Mouse (Mus musculus) monocyte, adult 2 months (primary cell): ENCODE measurements at regions not wholly inside any gene's neighbourhood (a gene's known extent, or its start where the extent isn't known, plus 50 kb on each side); places are given as distances from the start of the nearest gene placed in this dataset.

ENCODE experiments used
- DNase-seq, 2 experiments: peaks; one replicate each; pipeline ENCODE4 v3.0.0; 2022; ENCODE audit warnings: low spot score in 2 of 2, low read depth in 1 of 2

- no peak for DNase-seq
Measured at GRCm38 (mm10) chr2:28287210-28287860, 94.5 kb downstream of the Olfm1 start.

DNA sequence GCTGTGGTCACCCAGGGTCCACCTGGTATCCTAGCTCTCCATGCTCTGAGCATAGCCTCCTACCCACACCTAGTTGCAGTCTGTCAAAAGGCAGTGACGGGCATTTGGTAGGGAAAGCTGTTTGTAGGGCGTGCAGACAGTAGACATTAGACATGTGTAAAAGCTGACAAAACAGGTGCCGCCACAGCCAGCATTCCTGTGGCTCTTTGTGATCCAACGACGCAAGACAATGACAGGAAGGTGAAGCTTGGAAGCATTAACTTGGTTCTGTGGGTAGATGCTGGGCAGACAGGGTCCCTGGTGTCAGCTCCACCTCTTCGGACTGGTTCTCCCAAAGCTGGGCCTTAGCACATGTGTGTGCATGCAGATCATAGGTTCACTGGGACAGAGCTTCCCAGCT, 96.5 kb downstream of the Olfm1 start:
- no peak for DNase-seq

DNA sequence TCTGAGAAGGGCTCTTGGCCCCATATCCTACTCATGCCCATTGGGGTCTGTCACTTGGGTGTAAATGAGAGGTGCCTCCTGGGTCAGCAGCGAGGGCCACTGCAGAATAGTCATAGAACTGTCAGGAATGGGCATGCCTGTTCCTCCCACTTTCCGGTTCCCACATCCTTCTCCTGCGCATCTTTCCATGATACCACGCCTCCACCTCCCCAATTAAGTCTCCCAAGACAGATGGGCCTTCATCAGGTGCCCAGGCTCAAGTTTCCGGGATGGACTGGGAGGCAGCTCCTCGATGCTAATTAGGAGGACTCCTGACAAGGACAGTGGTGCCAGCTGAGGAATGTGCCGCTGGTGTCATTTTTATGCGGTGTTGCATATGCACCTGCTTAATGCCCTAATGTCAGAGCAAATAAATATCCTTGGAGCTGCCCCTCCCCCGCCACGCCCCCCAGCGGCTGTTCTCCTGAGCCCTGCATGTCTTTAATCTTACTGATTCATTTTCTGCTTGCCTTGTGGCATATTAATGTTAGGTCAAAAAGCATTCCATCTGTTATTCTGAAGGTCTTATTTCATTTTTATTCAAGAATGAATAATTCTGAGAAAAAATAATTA, 97.2 kb downstream of the Olfm1 start:
- no peak for DNase-seq

- DNase-seq = no peak
Measured at GRCm38 (mm10) chr2:28294509-28294908, 101.7 kb downstream of the Olfm1 start.

DNA sequence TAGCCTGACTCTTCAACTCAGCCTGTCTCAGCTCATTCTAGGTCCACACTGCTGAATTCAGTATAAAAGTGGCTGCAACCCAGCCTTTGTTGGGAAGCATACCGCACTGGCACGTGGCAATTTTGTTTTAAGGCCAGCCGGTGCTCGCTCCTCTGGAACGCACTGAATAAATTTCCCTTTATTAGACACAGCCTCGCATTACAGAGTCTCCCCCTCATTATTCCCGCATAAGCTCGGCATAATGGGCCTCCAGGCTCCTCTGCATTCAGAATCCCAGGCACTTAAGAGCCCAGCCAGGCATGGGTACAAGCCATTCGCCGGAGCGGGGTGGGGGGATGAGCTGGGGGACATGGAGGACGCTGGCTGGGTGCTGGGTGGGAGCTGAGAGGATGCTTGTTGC, 103.4 kb downstream of the Olfm1 start:
- DNase-seq = no peak

GRCm38 (mm10) chr2:28298738-28299137, 105.9 kb downstream of the Olfm1 start:
- no peak for DNase-seq

- DNase-seq = no peak
Measured at GRCm38 (mm10) chr2:28299346-28299745, 106.6 kb downstream of the Olfm1 start.

DNA sequence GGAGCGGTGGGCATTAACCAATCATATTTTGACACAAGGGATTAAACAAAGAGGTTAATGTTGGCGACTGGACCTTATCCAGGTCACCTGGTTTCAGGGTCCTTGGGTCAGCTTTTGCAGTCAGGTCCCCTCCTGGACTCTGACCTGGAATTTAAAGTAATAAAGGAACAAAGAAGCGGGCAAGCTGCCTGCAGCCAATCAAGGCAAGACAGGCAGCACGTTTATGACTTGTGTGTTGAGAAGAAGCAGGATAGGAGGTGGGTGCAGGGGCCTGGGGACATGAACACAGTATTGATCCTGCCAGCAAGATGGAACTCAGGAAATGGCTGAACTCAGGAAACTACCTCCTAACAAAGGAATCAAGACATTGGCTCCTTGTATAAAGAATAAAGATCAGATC, 108.5 kb downstream of the Olfm1 start:
- DNase-seq = no peak

DNA sequence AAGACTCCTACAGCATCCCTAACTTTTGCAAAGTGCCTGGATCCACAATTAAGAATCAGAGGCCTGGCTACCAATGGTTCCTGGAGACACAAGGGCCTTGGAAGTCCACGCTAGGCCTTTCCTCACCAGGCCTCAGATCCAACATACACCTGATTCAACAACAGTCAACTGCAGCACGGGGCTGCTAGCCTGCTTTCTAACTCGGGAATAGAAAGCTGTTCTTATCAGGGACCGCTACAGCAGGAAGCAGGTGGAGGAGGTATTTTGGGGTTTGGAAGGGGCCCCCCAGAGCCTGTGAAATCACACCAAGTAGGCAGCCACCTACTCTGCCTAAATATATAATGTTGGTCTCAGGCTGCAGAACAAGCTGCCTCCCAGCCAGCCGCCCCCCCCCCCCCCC, 111.1 kb downstream of the Olfm1 start:
- no peak for DNase-seq

GRCm38 (mm10) chr2:28304712-28305111, 111.9 kb downstream of the Olfm1 start:
- peak; percentile 10 to 24 for DNase-seq

DNA sequence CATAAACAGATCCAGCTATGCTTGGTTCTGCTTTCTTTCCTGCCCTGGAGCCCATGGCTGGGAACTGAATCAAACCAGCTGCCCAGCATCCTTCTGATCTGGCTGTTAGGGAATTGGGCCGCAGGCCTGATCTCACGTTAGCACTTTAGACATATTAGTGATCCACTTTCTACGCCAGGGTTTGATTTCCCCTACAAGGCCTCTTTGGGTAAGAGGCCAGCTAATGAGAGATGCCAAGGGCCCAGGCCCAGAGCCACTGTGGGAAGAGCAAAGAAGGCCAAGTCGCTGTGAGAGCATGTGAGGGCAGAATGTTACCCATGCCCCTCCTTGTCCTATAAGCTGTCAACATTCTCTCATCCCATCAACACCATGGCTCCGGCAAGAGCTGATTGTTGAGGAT, 116.3 kb downstream of the Olfm1 start:
- no peak for DNase-seq

DNA sequence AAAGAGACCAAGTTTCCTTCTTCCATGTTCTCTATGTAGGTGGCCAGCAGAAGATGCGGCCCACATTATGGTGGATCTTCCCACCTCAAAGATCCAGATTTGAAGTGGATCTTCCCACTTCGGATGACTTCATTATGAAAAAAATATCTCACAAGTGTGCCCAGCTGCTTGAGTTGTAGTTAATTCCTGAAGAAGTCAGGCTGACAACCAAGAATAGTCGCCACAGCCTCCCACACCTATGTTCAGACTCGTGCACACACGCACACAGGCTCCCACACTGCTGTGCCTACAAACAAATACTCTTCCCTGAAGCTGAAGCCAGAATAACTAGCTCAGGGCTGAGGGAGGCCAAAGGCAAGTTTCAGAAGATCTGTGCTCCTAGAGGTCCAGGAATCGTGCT, 119.4 kb downstream of the Olfm1 start:
- no peak for DNase-seq

DNA sequence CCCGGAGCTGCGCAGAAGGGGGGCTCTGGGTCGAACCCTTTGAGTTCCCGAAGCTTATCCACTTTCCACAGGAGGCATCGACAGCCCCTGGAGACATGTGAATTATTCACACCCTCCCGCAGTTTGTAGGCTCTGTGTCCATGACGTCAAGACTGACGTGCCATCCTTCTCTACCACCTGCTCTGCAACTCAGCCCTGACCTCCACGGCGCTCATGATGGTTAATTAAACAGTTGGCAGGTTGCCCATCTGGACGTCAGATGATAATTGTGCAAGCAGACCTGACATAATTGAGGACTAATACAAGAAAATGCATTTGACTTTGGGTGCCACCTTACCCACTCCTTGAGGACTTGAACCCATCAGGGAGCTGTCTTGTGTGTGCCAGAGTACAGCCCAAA, 121.1 kb upstream of the Ppp1r26 start:
- DNase-seq = no peak

DNA sequence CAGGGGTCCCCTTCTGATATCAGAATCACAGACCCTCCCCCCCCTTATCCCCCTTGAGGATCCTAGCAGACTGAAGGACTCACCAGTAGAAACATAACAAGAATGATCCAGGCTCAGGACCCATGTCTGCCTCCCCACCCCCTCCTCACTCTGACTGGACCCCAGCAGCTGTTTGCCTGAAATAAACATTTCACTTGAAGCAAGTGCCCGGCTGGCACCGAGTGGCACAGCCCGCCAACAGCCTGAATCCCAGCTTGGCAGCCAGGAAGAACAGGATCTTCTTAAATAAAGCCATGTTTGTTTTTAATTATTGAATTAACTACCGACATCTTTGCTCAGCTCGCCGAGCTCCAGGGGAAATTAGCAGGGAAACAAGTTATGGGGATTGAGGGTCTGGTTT, 120.5 kb upstream of the Ppp1r26 start:
- no peak for DNase-seq

DNA sequence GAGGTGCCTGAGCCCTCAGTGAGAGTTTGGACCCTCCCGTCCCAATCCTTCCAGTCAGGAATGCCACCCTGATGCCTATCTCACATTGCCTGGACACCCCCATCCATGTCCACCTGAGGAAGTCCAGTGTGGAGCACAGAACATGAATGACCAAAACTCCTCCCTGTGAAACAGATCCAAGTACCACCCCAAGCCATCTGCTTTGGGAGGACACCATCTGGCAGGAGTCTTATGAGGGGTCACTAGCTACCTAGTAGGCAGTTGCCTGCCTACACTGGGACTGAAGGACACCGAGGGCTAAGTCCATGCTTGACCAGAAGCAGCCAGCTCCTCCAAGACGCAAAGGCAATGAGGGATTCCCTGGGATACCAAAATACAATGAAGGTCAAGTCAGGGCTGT, 119.9 kb upstream of the Ppp1r26 start:
- no peak for DNase-seq

- no peak for DNase-seq
Measured at GRCm38 (mm10) chr2:28329130-28329529, 117.5 kb upstream of the Ppp1r26 start.

- DNase-seq = no peak
Measured at GRCm38 (mm10) chr2:28335141-28335789, 111.3 kb upstream of the Ppp1r26 start.

DNA sequence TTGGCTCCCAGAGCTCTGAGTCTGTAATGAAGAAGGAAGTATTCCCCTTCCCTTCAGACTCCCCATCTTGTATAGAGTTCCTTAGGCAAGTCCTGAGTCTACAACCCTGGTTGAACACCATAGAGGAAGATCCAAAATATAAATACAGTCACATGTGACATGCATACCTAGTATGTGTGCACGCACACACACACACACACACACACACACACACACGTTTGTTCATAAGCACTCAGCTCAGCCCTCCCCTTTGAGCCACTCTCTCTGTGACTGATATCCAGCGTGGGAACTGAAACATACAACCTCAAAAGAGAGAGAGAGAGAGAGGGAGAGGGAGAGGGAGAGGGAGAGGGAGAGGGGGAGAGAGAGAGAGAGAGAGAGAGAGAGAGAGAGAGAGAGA, 110.8 kb upstream of the Ppp1r26 start:
- no peak for DNase-seq

DNA sequence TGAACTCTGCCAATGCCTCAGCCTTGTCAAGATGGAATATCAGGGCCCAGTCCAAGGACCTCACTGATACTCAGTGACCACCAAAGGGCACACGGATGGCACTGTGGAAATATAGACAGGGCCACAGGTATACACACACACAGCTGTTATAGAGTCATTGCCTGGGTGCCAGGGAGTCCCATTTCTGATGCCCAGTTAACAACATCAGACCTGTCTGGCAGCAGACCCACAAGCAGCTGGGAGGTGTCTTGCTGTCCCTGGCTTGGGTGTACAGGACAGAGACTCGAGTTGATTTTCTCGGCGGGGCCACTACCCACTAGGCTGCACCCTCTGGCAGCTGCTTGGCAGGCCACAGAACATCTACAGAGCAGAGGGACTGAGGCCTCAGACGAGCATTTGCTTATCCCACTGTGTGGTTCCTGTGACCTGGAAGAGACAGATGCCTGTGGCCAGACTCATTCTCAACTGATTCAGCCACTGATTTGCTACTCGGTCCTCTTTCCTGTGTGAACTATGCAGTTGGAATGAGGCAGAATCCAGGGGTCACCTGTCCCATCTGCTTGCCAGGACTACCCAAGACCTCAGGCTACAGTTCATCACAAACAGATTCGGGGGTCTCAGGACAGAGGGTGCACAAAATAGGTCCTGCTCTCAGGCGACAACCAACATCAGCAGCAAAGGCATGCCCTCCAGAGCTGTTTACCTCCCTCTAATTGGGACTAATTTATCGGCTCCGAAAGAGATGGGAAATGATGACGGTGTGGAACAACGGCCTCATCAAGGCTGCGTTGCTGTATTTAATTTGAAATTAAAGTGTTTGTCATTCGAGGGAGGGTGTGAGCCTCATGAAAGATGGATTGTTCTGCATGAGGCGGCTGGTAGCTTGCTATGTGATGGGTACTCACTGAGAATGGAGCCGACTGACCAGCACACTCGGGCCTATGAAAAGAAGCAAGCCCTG, 110.0 kb upstream of the Ppp1r26 start:
- no peak for DNase-seq

DNA sequence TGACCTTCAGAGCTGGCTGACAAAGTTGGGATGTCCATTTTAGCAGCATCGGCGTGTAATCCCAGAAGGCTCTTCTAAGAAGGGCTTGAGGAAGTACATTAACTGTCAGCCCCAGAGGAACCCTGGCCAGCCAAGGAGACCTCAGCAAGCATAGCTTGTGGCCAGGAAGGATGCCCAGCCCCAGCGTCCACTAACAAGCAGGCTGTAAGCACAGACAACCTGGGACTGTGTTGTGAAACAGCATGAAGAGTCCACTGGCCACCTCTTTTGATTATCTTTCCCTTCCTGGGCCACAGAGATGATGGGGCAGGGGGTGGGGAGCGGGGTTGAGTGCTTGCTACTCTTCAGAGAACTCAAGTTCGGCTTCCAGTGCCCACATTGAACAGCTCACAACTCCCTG, 109.0 kb upstream of the Ppp1r26 start:
- DNase-seq = no peak

GRCm38 (mm10) chr2:28341304-28341703, 105.3 kb upstream of the Ppp1r26 start:
- DNase-seq = no peak

DNA sequence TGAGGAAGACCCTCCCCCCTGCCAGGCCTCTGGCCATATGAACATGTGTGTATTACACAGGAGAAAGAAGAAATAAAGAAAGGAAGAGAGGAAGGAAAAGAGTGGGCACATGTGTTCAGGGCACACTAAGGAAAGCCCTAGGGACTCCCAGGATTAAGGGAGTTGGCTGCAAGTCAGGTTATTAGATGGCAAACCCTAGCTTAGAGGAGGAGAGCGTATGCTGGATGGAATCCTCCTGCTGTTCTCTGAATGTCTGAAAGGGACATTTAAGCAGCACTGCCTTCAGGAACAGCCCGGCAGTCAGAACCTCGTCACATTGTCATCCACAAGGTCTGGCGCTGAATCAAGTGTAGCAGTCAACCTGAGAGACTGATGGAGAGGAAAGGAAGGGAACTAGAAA, 98.1 kb upstream of the Ppp1r26 start:
- no peak for DNase-seq
